Mouse (Mus musculus) megakaryocyte-erythroid progenitor cell, adult 5-6 weeks (primary cell): Measurements from ENCODE around the gene Gm15155. TPM values are rescaled to one million over a fixed set of nuclear protein-coding genes. Genes with fewer than 3 reads are reported as not detected.
"Not testable (repeated sequence)": the region's sequence is repeated elsewhere in the genome, so short reads cannot be mapped to it uniquely, and the experiment has no call there.

Experiments used
- ATAC-seq: replicated peaks from 2 replicates; pipeline ENCODE4 v1.8.0; 2016; ENCODE audit warnings: mild to moderate bottlenecking, inconsistent platforms; ENCODE audit not compliant: severe bottlenecking, poor library complexity, low FRiP score, low TSS enrichment
- total RNA-seq, 2 experiments: library from RNA; stranded (forward) in 1 of 2; stranded (reverse) in 1 of 2; fragments of 200-1000, 215-1000 nt in 1 of 2; fragments of >200 nt in 1 of 2; fragmentation: Nextera tagmentation in 1 of 2; gene quantifications; 2 replicates each; pipeline ENCODE4 v1.2.3; 2014 to 2017

Gene Gm15155
- total RNA-seq (2014; fragmentation: Nextera tagmentation) = not detected in 2 replicates
- not detected in 2 replicates for total RNA-seq (2017)

DNA sequence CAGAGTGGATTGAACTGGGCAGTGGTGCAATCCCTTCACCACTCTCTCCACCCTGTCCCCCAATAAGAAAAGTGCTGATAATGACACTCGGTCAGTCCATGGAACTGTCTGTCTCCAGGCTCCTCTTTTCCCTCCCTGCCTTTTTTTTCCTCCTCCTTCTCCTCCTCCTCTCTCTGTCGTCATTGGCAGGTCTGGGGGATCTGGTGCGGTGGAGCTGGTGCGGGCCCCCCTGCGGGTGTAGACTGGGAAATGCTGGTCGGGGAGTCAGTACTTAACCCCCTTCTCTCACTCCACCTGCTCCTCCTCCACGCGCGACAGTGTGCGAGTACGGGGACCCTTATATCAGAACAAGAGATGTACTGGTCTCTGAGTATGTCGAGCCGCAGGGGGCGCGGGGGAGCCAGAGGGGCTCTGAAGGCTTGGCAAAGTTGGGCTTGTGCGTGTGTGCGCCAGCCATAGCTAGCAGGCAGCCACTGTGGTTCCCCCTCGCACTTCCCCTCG, at the start of gene Gm15155:
Gene Gm15155, plus strand, starts transcription at position 401 of the 501 bp plus-strand sequence.
- no peak for ATAC-seq

DNA sequence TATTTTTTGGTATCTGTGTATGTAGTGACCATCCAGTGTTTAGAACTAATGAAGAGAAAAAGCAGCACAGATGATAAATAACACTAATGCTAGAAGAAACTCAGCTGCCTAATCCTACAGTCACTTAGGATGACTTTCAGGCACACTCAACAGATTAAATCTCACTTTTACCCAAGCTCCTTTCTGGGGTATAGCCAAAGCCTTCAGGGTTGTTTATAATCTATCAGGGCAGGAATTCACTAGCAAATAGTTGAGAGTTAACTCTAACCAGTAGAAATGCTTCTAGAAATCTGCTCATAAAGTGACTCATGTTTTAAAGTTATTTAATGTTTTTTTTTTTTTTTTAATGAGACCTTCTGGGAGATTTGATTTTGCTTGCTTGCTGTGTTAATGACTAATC, 44.8 kb upstream of the Gm15155 start:
- ATAC-seq = no peak

DNA sequence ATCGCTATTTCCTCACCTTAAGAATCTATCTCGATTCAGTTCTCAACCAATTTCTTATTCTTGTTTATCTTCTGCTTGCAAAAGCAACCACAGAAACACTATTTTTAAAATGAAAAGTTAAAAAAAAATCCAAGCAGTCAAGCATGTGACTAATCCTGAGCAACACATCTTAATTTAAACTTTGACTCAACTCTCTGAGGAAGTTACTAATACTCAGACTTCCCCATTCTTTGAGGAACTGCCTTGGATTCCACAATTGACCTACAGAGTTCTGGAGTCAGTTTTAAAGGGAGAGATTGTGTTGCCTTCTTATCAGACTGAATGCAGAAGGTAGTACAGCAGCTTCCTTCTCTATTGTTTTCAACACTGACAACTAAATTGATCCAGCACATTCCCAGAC, 40.0 kb upstream of the Gm15155 start:
- no peak for ATAC-seq

DNA sequence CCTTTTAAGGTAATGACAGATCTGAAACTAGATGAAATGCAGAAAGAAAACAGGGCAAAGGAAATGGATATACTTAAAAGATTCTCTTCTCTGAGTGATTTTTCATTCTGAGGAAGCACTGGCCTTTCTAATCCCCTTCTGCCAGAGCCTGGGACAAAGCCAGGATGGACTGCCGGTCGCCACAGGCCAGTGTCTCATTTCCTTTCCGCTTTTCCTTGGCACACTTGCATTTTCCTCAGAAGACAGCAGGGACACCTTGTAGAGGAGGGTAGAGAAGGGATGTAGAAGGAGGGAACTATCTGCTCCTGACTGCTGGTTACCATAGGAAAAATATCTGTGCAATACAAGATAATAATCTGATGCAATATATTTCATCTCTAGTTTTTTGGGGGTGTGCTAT, 33.1 kb upstream of the Gm15155 start:
- ATAC-seq = no peak

DNA sequence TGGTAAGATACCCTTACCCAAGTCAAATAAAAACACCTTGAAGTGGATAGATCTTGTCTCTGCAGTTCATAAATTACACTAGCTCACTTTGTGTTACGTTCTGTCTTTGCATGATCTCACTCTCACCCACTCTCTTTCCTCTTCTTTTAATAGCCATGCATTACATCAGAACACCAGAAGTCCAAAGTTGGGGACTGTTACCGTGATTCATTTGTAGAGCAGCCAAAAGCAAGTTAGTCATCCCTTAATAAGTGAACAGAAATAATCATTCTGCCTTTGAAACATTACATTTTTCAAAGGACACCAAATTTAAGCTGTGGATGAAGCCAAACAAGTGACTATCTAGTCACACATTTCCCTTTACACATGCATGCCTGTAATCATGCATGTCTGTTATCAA, 32.1 kb upstream of the Gm15155 start:
- no peak for ATAC-seq

DNA sequence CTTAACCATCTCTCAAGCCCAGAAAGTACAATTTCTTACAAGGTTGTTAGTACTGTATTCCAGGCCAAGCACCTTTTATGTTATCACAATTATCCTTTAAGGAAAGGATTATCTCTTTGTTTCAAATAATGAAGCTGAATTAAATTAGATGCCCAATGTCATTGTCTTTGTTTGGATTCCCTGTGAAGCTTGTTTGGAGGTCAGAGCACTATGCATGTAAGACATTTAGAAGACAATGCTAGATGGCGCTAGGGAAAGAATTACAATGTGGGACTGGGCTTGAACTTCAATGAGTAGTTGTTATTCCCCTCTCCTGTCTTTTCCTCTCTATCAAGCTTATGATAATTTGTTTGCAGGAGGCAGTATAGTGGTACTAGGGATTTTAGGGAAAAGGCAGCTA, 29.9 kb upstream of the Gm15155 start:
- ATAC-seq = no peak

DNA sequence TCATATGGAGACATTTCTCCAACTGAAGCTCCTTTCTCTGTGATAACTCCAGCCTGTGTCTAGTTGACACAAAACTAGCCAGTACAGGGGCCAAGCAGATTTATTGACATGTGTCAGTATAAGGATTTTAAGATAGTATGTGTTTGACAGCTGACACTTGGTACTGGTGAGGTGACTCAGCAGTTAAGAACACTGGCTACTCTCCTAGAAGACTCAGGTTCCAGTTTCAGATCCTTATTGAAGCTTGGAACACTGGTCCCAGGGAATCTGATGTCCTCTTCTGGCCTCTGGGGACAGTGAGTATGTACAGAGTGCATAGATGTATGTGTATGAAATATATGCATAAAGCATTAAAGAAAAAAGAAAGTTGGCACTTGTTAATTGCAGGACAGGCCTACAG, 28.2 kb upstream of the Gm15155 start:
- ATAC-seq = no peak

DNA sequence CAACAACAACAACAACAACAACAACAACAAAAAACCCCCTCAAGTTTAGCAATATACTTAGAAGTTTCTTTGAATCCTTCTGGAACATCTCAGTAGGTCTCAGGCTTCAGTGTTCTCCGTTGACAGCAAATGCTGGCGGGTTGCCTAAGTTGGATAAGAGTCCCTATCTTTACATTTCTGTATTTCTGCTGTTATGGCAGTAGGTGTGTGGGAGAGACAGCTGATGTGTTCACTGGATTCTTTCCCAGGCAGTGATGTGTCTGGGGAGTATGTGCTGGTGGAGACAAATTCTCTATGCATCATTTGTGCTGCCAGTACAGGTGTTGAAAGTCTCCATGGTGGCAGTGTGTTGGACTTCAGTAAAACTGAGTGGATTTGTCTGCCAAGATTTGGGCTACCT, 23.3 kb upstream of the Gm15155 start:
- ATAC-seq = no peak

DNA sequence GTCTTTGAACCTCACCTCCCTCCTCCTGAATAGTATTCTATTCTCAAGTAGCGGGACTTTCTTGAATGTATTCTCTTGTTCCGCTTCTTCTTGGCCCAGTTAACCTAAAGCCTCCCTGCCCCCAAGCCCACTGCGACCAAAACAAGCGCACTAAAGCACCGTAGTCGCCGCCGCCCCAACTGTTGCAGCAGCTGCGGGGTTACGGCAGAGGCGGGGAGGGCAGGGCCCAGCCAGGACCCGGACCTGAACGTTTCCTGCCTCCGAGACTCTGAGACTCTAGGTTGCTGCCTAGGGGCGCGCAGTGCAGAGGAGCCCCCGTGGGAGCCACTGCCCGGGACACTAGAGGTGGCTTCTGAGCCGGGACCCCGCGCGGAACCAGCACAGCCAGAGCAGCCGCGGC, 2.0 kb upstream of the Gm15155 start:
- ATAC-seq = no peak

DNA sequence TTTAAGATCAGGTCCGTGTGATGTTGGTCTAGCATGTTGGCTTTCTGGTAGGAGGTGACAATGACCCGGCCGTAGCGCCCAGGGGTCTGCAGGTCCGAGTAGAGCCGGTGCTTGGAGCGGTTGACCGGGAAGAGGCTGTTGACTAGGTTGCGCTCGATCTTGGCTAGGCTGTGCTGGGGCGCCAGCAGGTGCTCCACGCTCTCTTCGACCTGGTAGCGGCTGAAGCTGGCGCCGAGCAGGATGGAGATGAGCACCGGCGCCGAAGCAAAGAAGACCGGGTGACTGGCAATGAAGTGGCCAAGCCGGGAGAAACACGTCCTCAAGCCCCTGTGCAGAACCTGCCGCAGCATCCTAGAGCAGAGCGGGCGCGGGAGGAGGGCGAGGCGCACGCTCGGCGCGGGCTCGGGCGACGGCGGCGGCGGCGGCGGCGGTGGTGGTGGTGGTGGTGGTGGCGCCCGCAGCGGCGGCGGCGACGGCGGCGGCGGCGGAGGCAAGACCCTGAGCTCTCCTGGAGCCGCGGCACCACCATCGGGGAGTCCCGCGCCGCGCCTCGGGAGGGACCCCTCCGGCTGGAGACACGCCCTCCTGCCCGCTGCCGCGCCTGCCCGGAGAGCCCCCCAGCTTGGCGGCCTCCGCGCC, 1.5 kb upstream of the Gm15155 start:
- no peak for ATAC-seq

DNA sequence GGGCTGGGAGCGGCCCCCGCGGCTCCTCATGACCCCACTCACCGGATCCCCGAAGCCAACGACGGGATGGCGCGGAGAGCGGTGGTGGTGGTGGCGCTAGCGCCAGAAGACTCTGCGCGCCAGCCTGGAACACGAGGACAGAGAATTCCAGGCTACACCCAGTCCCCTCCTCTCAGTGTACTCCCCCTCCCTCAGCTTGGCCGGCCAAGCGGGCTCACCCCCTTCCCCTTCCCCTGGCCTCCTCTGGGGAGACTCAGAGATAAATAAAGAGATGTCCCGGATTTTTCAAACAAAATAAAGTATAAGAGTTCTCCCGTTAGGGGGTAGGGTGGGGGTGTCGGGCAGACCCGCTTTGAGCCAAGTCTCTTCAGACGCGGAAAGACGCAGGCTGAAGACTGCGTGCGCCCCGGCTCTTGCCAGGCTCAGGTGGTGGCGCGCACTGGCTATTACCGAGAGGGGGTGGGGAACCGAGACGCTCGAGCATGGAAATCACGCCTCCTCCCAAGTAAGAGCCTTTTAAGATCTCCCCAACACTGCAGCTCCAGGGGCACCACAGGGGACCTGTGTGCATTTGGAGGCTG, 750 bp upstream of the Gm15155 start, which contains the start of gene Ptchd1:
Gene Ptchd1, minus strand, starts transcription at position 114 of the 581 bp plus-strand sequence.
- ATAC-seq = no peak

DNA sequence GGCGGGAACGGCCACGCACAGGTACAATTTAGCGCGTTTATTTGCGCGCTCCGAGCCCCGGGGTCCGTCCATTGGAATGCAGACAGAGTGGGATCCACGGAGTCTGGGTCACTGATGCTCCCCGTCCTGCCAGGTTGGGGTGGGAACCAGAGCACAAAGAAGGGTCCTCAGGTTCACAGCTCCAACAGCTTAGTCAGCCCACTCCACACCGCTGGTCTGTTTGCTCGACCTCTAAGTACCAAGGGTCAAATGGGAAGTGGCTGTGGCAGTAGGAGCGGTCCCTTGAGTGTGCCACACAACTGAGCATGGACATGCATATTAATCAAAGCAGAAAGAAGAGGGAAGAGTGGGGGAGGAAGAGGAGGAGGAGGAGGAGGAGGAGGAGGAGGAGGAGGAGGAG, 354 bp downstream of the Gm15155 start:
- no peak for ATAC-seq

DNA sequence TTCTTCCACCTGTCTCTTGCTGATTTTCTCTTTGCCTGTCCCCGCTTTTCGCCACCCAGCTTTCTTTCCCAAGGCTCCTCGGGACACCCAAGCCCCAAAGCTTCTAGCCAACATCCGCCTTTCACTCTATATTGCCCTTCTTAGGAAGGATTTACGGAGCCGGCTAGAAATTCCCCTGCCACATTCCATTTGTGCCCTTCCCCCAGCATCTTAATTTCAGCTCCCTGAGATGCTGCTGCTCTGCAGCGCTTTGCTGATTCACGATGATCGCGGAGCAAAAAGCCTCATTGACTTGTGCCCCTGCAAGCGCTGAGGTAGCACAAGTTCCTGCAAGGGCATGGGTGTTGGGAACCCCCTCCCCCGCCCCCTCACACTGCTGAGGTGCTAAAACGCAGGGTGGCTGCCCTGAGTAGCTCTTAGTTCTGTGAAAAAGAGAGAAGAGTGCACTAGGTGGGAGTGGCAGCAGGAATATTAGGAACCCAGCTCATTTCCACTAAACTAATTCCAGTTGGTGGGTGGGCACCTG, 1.2 kb downstream of the Gm15155 start:
- ATAC-seq = no peak

DNA sequence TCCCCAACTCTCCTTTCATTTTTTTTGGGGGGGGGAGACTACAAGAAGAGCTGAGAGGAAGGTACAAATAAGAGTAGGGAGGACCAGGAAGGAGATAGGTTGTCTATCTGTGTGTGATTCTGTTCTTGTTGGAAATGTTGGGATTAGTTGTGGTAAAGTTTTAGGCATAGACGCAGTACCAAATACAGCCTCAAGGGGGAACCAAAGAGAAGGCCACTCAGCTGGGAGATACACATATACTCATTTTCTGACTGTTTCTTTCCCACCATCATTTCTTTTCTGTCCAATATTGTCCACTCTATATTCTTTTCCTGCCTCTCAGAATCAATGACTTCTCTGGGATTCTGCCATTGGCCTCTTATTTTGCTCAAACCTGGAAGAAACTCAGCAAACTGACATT, 19.4 kb downstream of the Gm15155 start:
- no peak for ATAC-seq

DNA sequence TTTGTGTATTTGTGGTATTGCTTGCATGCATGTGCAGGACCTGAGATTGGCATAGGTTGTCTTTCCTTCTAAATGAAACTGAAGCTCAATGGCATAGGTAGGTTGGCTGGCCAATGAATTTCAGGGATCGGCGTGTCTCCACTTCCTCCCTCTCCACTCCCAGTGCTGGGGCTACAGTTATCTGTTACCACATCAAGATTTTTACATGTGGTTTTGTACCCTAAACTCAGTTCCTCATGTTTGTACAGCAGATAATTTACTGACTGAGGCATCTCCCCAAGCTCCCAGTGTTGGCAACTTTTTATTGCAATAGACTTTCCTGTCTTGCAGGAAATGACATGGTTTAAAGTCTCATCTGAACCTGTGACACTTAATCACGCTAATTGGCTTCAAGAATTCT, 21.4 kb downstream of the Gm15155 start:
- no peak for ATAC-seq

DNA sequence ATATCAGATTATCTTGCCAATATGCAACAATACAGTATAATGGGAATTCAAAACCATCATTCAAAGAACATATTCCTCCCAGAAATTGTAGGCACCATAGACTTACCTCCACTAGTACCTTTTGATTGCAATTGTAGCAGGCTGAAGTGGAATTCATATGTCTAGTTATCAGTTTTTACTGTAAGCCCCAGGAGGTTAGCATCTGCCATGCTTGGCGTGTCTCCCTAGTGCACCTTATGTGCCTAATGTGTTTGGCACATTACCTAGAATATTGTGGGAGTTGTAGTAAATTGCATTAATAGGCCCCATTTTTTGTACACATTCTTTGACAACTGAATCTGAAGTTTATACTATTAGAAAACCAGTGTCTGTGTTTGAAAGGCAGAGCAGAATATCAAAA, 33.4 kb downstream of the Gm15155 start:
- ATAC-seq = no peak

DNA sequence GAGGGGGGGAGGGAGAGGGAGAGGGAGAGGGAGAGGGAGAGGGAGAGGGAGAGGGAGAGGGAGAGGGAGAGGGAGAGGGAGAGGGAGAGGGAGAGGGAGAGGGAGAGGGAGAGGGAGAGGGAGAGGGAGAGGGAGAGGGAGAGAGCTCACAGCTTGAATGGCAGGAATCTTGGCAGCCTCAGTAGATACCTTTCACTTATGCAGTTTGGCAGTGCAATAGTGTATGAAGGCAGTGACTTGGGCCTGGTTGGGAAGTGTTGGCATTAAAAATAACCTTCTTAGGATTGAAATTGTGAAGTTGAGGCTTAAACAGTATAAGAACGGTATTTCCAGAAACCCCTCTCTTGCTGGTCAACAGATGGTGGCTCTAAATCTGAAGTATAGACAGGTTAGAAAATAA, 65.9 kb downstream of the Gm15155 start:
- not testable (repeated sequence) for ATAC-seq

DNA sequence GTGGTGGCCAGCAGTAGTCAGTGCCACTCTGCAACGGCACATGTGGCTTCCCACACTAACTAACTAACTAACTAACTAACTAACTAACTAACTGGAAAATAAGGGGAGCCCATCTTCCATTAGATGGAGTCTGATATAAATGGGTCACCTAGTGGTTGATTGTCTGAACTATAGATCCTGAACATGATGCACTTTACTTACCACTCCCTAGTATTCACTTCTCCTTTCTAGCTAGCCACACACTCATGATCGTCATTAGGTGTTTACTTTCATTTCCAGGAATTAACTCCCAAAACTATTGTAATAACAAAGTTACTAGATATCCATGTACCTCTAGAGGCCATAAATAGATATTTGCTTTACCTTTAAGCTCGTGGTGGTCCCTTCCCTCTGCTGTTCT, 99.6 kb downstream of the Gm15155 start:
- ATAC-seq = no peak

DNA sequence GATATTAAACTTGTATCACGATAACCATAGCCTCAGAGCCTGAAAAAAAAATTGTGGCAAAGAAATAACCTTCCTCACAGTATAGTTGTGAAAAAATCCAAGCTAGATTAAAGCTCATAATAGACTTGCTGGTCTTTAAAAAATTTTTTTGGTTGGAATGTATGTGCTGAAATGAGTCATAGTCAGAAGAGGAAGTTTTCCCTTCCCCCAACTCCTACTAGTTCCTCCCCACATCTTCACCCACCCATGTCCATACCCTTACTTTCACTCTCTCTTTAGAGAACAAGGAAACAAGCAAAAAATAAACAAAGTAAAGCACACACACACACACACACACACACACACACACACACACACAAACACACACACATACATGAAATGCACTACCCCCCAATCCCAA, 103.8 kb downstream of the Gm15155 start:
- no peak for ATAC-seq

DNA sequence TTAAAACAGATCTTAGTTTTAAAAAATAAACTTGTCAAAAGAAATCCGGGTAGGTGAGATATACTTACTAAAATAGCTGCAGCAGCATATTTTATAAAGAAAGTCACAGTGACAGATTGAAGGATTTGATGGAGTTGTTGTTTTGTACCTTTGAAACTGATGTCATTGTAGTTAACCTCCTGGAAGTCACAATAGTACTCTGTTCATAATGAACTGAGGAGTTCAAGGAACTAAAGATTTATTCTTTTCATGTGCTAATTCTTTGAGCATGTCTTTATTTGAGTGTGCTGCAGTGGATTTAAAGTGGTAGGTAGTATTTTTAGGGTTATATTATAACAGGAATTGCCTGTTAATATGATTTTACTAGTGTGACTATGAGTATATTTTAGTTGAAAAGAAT, 263.6 kb downstream of the Gm15155 start:
- no peak for ATAC-seq

DNA sequence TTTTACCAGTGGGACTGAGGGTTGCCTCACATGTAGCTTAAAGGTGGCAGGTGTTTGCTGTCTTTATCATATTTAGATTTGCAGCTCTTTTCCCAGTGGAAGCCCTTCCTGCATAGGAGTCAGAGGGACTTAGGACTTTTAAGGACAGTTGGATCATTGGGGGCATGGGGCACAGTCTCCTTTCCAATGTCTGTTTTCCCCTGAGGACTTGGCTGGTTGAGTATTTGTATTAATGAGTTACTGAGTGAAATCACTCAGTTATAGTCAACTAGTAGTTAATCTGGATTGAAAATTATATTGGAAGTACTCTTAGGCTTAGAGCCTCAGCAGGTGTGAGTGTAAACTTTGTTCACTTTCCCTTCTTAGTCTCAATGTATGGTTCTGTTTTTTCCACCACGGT, 275.5 kb downstream of the Gm15155 start:
- no peak for ATAC-seq
